Mouse (Mus musculus) midbrain, embryonic 12.5 days (tissue): ENCODE data around the gene Ppm1n. TPM values are rescaled to one million over a fixed set of nuclear protein-coding genes. Genes with fewer than 3 reads are reported as not detected.

Experiments used
- ATAC-seq: fragments of 200-750 bp; cut with Nextera tagmentation; 2 replicates; pipeline ENCODE4 v1.8.0; 2017; ENCODE audit warnings: low read depth, moderate TSS enrichment, moderate library complexity; ENCODE audit not compliant: low FRiP score
- H3K27ac ChIP-seq: fragments of 300-500 bp; sonication (generic); replicated peaks from 2 replicates; pipeline ENCODE4 v1.5.1; 2016; ENCODE audit warnings: mild to moderate bottlenecking
- H3K27me3 ChIP-seq: fragments of 300-500 bp; sonication (generic); 2 replicates; pipeline ENCODE4 v1.6.1; 2016; ENCODE audit warnings: mild to moderate bottlenecking
- H3K36me3 ChIP-seq: fragments of 300-500 bp; sonication (generic); 2 replicates; pipeline ENCODE4 v1.6.1; 2016
- H3K4me1 ChIP-seq: fragments of 300-500 bp; sonication (generic); 2 replicates; pipeline ENCODE4 v1.6.1; 2016
- H3K4me2 ChIP-seq: fragments of 300-500 bp; sonication (generic); replicated peaks from 2 replicates; pipeline ENCODE4 v1.6.1; 2016; ENCODE audit warnings: mild to moderate bottlenecking, moderate library complexity
- H3K4me3 ChIP-seq: fragments of 300-500 bp; sonication (generic); 2 replicates; pipeline ENCODE4 v1.5.1; 2016; ENCODE audit warnings: mild to moderate bottlenecking
- H3K9ac ChIP-seq: fragments of 300-500 bp; sonication (generic); replicated peaks from 2 replicates; pipeline ENCODE4 v1.6.1; 2016; ENCODE audit warnings: mild to moderate bottlenecking, moderate library complexity
- H3K9me3 ChIP-seq: fragments of 300-500 bp; sonication (generic); 2 replicates; pipeline ENCODE4 v1.6.1; 2016; ENCODE audit warnings: mild to moderate bottlenecking
- WGBS: fragments of 180-500 bp; shearing (Covaris S2); methylation state at CpG from one replicate; pipeline ENCODE4 v1.1.7; 2016; 5-methylcytosine and 5-hydroxymethylcytosine counted together
- polyA plus RNA-seq: library from polyadenylated mRNA; unstranded; fragments of >200 nt; fragmentation: Nextera tagmentation; extraction: Ambion mirVana; gene quantifications from 2 replicates; pipeline ENCODE4 v1.2.1, GENCODE M21; 2016

Ppm1n gene
- polyA plus RNA-seq, 1 experiment from 2014 or later = 0.32 TPM

DNA sequence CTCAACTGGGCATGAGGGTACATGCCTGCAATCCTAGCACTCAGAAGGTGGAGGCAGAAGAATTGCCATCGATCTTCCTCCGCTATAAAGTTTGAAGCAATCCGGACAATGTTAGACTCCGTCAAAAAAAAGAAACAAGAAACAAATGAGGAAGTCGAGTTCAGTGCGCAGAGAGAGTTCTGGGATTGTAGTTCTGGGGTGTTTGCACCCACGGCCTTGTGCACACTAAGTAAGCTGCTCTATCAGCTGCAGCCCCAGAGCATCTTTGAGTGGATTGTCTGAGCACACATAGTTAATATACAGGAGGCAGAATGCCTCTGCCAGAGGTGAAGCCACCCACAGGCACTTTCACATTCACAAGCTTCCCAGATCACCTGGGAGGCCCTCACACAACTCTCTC, 38.8 kb upstream of the Ppm1n start:
- ATAC-seq = no peak
- Histone ChIP-seq H3K27ac (no peak overlapping the region), H3K27me3 (peaks cover 55% of the 10 kb centered on the region), H3K4me3 (no peak overlapping the region), H3K9ac (no peak overlapping the region), H3K36me3 (no peaks in the 10 kb centered on the region), H3K9me3 (no peaks in the 10 kb centered on the region), H3K4me1 (peaks cover 19% of the 10 kb centered on the region), H3K4me2 (no peak overlapping the region)
- WGBS = 77% methylated on average over 7 of the region's 7 CpGs

DNA sequence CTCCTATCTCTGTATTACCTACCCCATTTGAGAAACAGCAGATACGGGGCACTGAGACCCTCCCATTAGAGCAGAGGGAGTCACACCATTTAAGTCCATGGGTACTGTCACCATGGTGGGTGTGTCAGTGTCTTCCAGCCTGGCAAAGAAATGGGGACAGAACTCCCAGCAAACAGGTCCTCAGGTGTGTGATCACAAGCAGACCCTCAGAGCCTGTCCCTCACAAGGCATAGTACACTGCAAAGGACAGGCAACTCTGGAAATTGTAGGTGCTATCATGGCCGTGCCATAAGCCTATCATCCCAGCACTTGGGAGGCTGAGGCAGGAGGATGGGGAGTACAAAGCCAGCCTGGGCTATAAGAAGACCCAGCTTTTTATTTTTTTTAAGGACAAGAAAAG, 38.3 kb upstream of the Ppm1n start:
- Histone ChIP-seq H3K27me3 (peaks cover 55% of the 10 kb centered on the region), H3K9ac (no peak overlapping the region), H3K4me3 (no peak overlapping the region), H3K9me3 (no peaks in the 10 kb centered on the region), H3K36me3 (no peaks in the 10 kb centered on the region), H3K4me1 (peaks cover 19% of the 10 kb centered on the region), H3K4me2 (no peak overlapping the region), H3K27ac (no peak overlapping the region)
- no peak for ATAC-seq
- WGBS = 71% methylated on average over 2 of the region's 2 CpGs

GRCm38 (mm10) chr7:19316451-19317161, 36.7 kb upstream of the Ppm1n start:
- Histone ChIP-seq H3K36me3 (no peaks in the 10 kb centered on the region), H3K4me2 (no peak overlapping the region), H3K4me3 (no peak overlapping the region), H3K4me1 (peaks cover 19% of the 10 kb centered on the region), H3K27me3 (peaks cover 57% of the 10 kb centered on the region), H3K9ac (peak overlapping the region; percentile 39; the same call in 1 of the 2 replicates), H3K9me3 (no peaks in the 10 kb centered on the region), H3K27ac (no peak overlapping the region)
- no peak for ATAC-seq
- 41% methylated on average over 14 of the region's 14 CpGs for WGBS

- WGBS = 46% methylated on average over 5 of the region's 5 CpGs
- Histone ChIP-seq H3K27me3 (peaks cover 62% of the 10 kb centered on the region), H3K9me3 (no peaks in the 10 kb centered on the region), H3K4me3 (no peak overlapping the region), H3K36me3 (no peaks in the 10 kb centered on the region), H3K9ac (no peak overlapping the region), H3K4me2 (no peak overlapping the region), H3K27ac (no peak overlapping the region), H3K4me1 (peaks cover 17% of the 10 kb centered on the region)
- no peak for ATAC-seq
These were observed 34.2 kb upstream of the Ppm1n start for GRCm38 (mm10) chr7:19314033-19314432.

GRCm38 (mm10) chr7:19311991-19312390, 32.1 kb upstream of the Ppm1n start:
- Histone ChIP-seq H3K4me2 (no peak overlapping the region), H3K4me1 (peaks cover 28% of the 10 kb centered on the region), H3K36me3 (no peaks in the 10 kb centered on the region), H3K27me3 (peaks cover 54% of the 10 kb centered on the region), H3K9me3 (no peaks in the 10 kb centered on the region), H3K27ac (no peak overlapping the region), H3K9ac (no peak overlapping the region), H3K4me3 (no peak overlapping the region)
- 44% methylated on average over 4 of the region's 4 CpGs for WGBS
- ATAC-seq = no peak

DNA sequence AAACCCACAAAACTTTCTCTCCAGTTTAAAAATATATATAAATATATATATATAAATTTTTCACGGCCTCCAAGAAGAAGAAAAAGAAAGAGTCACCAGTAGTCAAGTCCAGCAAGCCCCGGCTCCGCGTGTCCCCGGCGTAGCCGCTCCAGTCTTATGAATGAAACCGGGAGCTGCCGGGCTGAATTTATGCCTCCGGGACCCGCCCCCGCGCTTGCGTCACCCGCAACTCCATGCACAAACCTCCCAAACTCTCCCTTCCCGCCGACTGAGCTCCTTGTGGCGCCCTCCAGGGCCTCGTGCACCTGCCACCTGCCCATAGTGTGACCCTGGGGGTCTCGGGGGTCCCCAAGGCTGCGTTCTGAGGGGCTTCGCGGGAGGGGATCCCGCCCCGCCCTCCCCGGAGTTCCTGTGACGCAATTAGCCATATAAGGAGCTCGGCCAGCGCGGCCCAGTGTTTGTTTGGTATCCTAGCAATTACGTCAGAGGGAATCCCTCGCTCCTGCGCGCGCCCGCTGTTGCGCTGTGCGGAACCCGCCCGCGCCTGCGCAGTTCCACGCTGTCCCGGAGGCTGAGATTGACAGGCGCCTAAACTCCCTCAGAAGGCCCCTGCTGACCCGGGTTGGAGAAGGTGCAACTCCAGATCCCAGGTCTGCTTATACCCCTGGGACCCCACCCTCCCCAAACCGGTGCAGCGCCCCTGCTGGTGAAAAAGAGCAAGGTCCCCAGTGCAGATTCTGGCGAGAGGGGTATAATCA, 30.2 kb upstream of the Ppm1n start, which contains the start of gene Fosb:
TSS of gene Fosb (minus strand) at position 168 of the 758 bp plus-strand sequence.
- Histone ChIP-seq H3K36me3 (no peaks in the 10 kb centered on the region), H3K27me3 (peaks cover 68% of the 10 kb centered on the region), H3K27ac (no peak within 1 kb of the TSS), H3K4me2 (peak within 1 kb of the TSS; percentile 86), H3K9ac (peak within 1 kb of the TSS; percentile 46; the same call in 1 of the 2 replicates), H3K4me1 (peaks cover 28% of the 10 kb centered on the region), H3K9me3 (no peaks in the 10 kb centered on the region), H3K4me3 (peak within 1 kb of the TSS; percentile 66)
- WGBS = under 1% methylated on average over 49 of the region's 49 CpGs
- peak; percentile 88 for ATAC-seq

DNA sequence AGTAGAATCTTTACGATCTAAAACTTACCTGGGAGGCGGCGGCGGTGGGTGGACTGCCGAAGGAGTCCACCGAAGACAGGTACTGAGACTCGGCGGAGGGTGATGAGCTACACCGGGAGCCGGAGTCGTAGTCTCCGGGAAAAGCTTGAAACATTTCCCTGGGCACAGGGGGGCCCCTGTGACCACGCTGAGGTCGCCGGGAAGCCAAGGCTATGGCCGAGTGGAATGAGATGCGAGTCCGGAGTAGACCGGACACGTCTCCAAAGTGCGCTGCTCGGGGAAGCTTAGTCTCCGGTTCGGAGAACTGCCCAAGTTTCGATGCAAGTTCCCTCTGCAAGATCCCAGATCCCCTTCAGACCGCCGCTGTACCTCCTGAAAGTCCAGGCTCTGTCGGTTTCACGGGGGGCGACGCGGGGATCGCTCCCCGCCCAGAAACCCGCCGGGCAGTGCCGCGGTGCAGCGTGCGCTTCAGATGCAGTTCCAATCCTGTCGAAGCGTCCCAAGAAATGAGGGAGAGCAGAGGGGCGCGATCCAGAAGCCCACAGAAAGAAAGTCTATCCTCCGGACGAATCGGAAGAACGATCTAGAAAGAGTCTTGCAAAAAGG, 29.5 kb upstream of the Ppm1n start:
- Histone ChIP-seq H3K27ac (no peak overlapping the region), H3K9ac (peak overlapping the region; percentile 46; the same call in 1 of the 2 replicates), H3K27me3 (peaks cover 68% of the 10 kb centered on the region), H3K4me3 (peak overlapping the region; percentile 66), H3K9me3 (no peaks in the 10 kb centered on the region), H3K4me2 (peak overlapping the region; percentile 86), H3K4me1 (peaks cover 34% of the 10 kb centered on the region), H3K36me3 (no peaks in the 10 kb centered on the region)
- ATAC-seq = no peak
- WGBS = 2% methylated on average over 48 of the region's 48 CpGs

- peaks cover 68% of the 10 kb centered on the region for H3K27me3 ChIP-seq
- peak overlapping the region; percentile 54; the same call in 1 of the 2 replicates for H3K27ac ChIP-seq
These were observed 28.8 kb upstream of the Ppm1n start for GRCm38 (mm10) chr7:19308454-19309277.

GRCm38 (mm10) chr7:19307739-19308453, 28.0 kb upstream of the Ppm1n start:
- Histone ChIP-seq H3K4me2 (peak overlapping the region; percentile 86), H3K9me3 (no peaks in the 10 kb centered on the region), H3K36me3 (no peaks in the 10 kb centered on the region), H3K27ac (peak overlapping the region; percentile 54; the same call in 1 of the 2 replicates), H3K27me3 (peaks cover 69% of the 10 kb centered on the region), H3K4me3 (peak overlapping the region; percentile 66), H3K9ac (peak overlapping the region; percentile 41), H3K4me1 (peaks cover 41% of the 10 kb centered on the region)
- ATAC-seq = peak; percentile 61
- 2% methylated on average over 18 of the region's 18 CpGs for WGBS

More at GRCm38 (mm10) chr7:19308454-19309277, 28.8 kb upstream of the Ppm1n start:
- H3K9ac ChIP-seq = peak overlapping the region; percentile 46; the same call in 1 of the 2 replicates
- peak overlapping the region; percentile 86 for H3K4me2 ChIP-seq
- H3K9me3 ChIP-seq = no peaks in the 10 kb centered on the region
- peaks cover 41% of the 10 kb centered on the region for H3K4me1 ChIP-seq
- peak overlapping the region; percentile 66 for H3K4me3 ChIP-seq
- ATAC-seq = peak; percentile 80
- under 1% methylated on average over 58 of the region's 58 CpGs for WGBS
- H3K36me3 ChIP-seq = no peaks in the 10 kb centered on the region

DNA sequence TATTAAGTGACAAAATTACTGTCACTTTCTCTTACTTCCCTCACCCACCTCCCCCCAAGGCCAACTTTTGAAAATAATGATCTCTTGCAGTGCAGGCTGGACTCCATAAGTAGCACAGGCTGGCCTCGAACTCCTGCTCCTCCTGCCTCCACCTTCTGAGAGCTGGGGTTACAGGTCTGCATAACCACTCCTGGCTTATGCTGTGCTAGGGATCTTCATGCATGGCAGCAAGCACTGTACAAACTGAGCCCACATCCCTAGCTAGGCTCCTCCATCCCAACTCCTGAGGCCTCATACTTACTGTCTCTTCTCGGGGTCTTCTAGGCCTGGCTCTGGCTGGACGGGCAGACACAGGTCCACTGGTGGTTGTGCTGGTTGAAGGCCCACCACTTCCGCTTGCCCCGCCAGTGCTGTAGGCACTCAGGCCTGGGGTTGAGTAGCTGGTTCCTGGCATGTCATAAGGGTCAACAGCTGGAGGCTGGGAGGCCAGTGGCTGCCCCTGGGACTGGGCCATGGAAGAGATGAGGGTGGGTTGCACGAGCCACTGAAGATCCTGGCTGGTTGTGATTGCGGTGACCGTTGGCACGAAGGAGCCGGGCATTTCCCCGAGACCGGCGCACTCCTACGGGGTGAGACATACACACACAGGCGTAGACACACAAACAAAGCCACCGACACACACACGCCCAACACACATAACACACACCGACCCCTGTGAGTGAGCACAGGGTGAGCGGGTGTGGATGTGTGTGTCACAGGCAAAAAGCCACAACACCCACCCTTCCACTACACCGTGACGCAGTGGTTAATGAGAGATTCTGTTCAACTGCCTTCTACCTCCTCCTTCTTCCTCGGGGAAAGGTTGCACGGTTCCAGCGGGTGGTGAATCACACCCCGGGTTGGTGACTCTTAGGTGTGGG, 27.2 kb upstream of the Ppm1n start:
- Histone ChIP-seq H3K4me1 (peaks cover 42% of the 10 kb centered on the region), H3K4me2 (peak overlapping the region; percentile 86), H3K27me3 (peaks cover 74% of the 10 kb centered on the region), H3K9ac (no peak overlapping the region), H3K36me3 (no peaks in the 10 kb centered on the region), H3K4me3 (no peak overlapping the region), H3K27ac (no peak overlapping the region), H3K9me3 (no peaks in the 10 kb centered on the region)
- no peak for ATAC-seq
- 70% methylated on average over 25 of the region's 25 CpGs for WGBS
